Mouse (Mus musculus): ENCODE measurements at regions not wholly inside any gene's neighbourhood (a gene's known extent, or its start where the extent isn't known, plus 50 kb on each side); places are given as distances from the start of the nearest gene placed in this dataset.

DNA sequence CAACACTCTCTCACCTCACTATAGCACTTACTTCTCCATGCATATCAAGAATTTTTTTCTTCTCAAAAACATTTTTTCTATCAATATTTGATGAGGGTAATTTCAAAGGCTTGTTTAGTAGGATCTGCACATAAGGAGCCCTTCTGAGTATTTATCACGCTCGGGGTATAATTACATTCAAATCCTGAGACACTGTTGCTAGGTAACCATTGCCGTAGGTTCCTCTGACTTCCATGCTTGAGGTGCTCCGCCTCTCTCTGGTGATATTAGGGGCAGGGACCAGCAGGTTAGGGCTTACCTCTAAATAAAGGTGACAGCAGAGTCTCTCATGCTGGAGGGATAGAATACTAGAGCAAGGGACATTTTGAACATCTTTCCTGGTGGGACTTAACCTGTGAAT lies 54.4 kb upstream of the 9630041A04Rik start:
- no peak for DNase-seq

DNA sequence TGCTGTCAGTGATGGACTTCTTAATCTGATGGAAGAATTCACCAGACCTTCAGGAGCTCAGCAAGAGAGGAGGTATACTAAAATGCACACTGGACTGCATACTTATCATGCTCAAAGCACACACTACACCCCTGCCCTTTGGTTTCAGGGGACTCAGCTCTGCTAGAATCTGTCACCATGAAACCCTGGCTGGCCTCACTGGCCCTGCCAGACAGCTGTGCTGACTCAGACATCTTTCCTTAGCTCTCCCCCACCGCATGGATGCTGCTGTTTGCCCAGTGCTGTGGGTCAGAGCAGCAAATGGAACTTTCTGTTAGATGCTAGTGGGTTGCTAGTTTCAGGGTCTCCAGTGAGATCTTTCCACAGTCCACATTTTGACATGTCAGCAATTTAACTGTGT lies 64.9 kb upstream of the 9630041A04Rik start:
- DNase-seq: no peak

DNA sequence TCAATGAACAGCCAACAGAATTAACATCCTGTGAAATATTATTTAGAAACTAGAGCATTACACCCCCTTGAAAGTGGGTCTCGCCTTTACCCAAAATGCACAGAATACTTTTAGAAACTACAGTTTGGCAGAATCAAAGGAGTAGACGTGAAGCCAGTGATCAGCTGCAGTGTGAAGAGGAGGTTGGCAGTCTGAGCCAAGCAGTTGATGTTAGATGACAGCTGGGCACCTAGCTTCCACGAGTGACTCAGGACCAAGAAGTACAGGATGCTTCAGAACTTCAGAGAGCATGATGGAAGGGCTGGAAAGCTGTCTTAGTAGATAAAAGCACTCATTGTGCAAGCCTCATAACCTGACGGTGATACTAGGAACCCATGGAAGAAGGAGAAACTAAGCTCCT lies 65.6 kb upstream of the 9630041A04Rik start:
- DNase-seq: no peak

DNA sequence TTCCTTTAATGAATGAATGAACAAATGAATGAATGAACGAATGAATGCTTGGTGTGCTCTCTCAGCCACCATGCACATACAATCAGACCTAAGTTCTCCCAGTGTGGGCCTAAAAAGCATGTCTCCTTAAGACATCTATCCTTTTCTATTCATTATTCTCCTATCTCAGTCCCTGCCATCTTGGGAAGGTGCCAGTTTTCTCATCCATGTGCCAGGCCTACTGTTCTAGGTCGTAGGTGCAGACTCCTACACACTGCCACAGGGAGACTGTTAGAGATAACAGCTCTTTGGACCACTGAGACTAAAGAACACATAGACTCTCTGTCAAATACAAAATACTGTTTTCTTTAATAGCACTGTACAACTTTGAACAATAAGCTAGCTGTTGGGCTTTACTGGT lies 66.2 kb upstream of the 9630041A04Rik start:
- no peak for DNase-seq

DNA sequence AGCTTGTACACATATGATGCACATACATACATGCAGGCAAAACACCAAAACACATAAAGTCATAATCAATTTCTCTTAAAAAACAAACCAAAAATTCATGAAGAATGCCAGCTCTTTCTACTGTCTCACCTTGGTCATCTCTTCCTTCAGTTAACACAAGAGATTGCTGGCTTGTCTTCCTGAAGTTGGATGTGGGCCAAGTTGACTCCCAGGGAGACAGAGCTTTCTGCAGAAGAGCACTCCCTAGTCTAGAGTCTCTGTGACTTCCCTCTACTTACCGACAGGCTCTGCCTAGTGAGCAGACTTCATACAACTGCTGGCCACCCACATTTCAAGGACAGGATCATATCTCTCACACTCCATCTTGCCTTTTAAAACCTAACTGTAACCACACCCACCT lies 70.7 kb upstream of the 9630041A04Rik start:
- no peak for DNase-seq

DNA sequence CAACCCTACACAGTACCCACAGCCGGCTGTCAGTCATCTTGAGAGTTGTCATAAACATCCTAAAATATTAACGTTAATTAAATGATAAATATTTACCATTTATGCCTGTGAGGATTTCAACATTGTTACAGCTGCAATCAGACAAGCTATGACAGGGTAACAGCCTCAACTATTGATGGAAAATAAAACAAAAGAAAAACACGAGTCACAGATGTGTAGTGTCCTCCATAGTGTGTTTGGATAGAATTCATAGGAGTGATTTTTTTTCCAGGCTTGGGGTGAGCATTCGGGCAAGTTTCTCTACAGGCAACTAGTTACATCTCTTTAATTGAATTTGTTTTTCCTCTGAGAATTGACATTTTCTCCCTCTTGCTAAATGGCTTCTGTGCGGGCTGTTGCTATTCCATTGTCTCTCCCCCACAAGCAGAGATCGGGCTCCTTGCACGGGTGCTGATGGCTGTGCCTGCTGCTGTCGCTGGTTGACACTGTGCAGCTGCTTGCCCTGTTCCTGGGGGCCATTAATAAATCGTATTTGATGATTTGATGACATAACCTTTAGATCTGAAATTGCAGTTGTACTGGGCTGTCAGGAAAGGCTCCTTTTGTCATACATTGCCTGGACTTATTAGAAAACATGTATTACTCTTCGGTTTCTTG lies 120.6 kb upstream of the 9630041A04Rik start:
- no peak for DNase-seq

DNA sequence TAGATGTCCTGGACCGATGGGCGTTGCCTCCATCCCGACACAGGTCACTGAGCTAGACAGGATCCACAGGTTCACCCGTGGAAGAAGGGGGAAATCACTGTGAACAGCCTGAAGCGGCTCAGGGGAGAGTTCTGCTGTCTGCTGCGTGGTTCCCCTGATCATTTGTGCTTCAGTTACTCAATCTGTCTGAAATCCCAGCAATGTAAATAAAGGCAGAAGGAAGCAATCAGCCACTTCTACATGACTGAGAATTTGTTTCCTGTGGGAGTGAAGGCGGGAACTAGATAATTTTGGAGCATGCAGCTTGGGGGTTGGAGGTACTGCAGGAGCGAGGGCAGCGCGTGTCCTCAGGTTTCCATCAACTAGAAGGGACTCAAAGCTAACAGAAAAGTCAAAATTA lies 122.3 kb upstream of the 9630041A04Rik start:
- DNase-seq: no peak

DNA sequence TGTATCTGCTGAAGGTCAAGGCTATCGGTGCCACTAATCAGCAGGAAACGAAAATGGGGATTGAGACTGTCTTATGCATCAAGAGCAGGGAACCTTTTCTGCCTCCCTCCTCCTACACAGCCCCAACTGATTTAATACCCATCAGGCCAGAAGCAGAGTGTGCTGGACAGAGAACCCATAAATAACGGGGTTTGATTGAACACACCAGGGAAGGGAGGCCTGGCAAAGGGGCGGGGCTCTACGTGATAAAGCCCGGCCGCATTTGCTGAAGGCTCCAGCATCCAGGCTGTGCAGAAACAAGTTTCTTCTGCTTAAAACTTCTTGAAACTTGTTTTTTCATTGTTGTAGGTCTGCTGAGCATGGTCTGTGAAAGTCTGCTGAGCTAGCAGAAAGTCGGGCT lies 127.4 kb upstream of the 9630041A04Rik start:
- no peak for DNase-seq

DNA sequence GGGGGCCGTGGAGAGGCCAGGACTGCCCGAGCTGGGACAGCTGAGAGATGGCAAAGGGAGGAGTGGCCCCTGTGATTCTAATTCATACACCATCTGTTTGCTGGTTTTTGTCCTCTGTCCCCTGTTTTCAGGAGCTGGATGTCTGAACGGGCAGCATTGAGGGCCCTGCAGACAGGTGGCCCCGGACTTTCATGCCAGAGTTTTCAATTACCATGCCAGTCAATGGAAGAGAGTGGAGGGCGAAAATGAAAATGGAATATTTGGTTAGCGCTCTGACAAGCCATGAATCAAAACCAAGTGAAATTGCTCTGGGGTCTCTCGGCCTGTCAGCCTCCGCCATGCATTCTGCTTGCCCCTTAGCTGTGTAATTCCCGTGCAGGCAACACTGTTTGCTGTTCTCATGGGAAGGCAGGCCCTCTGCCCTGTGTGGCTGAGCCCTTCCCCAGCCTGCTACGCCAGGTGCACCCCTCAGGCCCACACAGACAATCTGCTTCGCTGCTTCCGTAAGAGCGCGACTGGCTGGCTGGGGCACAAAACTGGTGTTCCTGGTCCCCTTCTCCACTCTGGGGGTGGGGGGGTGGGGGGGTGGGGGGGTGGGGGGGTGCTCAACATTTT lies 127.9 kb upstream of the 9630041A04Rik start:
- no peak for DNase-seq

DNA sequence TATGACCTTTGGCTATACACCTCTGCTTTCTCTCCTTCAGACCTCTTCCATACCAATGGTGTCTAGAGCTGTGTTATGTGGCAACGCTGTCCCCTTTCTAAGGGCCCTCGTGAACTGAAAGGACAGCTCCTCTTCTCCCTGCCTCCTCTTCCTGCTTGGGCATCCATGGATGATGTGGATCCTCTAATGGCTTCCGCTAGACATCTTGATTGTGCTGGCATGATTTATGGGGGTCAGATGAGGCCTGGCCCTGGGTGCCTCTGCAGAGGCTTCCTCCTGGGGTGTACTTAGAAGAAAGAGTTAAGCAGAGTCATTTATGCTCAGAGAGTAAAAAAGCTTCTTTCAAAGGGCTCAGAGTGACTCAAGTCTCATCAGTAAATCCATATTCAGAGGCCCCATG lies 131.5 kb upstream of the 9630041A04Rik start:
- no peak for DNase-seq

DNA sequence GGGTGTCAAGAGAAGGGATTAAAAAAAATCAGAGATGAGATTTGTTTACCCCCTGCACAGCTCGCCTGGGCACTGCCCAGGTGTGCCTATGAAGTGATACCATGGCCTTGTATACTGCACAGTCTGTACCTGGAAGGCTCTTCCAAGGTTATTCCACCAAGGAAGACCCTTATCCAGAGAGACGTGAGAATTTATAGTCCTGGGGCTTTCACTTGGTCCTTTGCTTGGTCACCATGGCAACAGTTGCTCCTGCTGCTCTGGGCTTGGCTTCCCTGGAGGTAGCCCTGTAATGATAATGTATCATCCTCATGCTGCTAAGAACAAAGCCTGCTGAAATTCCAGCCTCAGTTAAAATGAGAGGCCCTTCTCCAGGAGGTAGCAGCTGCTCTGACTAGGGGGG lies 143.7 kb upstream of the 9630041A04Rik start:
- no peak for DNase-seq

DNA sequence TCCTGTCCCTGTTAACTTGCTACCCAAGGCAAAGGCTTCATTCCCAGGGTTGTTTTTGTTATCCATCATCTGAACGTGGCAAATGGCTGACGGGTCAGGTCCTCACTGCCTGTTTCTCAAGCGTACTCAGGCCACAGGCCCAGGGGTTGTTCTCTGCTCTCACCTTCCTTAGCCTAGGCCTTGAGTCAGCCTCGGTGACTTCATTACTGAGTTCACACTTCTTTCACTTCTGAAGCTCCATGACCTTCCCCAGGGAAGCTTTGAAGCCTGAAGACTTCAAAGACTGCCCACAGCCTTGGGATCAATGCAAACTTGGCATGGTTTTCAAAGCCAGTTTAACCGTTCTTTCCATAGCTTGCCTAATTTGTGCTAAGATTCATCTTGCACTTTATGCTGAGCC lies 145.3 kb upstream of the 9630041A04Rik start:
- DNase-seq: no peak

DNA sequence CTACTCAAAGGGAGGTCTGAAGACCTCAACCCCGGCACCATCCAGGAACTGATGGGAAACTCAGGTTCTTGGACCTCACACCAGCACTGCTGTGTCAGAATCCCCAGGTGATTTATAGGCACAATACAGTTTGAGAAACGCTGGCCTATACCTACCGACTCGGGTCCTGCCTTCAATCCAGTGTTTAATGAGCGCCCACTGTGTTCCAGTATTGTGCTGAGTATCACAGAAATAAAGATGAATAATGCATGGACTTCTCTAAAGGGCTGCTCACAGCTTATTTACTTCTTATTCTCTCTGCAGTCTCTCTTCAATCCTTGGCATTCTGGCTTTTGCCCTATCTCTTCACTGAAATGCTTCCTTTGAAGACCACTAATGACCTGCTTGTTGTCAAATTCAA lies 146.8 kb upstream of the 9630041A04Rik start:
- no peak for DNase-seq

DNA sequence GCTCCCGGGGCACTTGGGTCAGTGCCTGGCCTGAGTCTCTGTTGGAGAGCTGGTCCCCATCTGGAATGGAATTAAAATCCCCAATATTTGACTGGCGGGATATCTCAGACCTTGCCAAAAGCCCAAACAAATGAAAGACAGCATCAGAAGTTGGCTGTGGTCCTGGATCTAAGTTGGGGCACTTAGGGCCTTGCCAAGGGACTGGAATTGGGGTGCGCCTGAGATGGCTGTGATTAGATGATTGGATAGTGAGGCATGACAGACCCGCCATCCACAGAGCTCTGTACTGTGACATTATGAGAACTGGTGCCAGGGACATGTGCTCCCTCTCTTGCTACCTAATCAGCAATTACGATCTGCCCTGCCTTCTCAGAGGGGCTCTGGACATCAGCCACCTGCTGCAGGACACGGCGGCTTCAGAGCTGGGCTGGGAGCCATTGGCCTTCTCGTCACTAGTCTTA lies 151.0 kb upstream of the 9630041A04Rik start:
- DNase-seq: peak; percentile 27 to 53

DNA sequence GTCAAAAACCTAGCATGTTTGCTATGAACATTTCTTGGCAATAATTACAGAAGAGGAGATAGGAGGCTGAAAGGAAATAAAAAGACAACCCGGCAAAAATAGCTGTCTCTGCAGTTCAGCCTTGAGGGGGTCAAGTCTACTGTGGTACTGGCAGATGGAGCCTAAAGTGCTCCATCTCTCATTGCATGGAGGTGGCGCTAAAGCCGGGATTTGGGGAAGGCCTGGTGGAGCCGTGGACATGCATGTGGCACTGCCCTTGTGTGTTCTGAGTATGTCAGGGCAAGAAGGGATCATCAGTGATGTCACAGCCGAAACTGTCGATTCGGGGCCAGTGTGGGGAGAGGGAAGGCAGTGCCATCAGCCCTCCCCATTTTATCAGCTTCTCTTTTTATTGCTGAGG lies 161.3 kb upstream of the 9630041A04Rik start:
- DNase-seq: no peak

DNA sequence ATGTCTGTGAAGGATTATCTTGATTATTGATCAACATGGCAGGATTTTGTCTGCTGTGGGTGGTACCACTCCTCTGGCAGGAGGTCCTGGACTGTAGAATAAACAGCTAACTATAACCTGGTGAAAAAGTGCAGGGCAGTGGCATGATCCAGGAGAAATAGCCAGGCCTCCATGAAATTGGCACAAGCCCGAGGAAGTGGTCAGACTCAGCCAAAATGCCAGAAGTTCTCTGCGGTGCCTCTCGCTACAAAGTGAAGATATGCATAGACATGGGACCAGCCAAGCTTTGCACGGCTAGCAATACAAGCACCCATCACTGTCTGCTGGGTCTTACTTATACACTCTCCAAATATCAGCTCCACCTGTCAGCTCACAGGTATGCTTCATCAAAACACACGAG lies 167.6 kb upstream of the 9630041A04Rik start:
- DNase-seq: no peak

DNA sequence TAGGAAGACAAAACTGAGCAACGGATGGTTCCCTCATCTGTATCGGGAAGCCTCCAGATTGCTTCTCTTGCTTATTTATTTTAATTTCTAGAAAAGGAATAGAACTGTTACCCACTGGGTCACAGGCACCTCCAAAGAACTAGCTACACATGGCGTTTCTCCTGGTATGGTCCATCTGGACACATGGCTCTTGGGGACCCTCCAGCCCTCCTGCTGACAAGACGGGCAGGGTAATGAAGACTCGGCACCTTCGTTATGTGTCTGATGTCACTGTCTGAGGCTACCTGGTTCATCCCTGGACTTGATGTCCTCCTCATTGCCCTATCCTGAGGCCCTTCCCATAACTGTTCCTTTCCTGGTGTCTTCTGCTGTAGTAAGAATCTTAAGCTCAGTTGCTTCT lies 170.3 kb upstream of the 9630041A04Rik start:
- DNase-seq: no peak

DNA sequence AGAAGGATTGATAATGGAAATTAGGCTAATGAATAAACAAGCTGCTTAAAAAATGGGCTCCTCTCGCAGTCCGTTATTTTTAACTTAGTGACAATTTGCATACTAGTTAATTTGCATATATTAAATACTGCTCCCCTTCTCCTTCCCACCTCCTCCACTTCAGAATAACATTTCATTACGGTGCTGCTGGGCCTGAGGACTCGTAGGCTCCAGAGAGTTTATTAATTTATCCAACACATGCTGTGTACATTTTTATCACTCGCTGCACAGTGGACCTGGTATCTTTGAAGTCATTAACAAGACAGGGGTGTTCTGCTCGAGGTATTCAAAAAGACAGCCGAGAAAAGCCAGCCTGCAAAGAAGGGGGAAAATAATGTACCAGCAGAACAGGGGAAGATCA lies 170.7 kb upstream of the 9630041A04Rik start:
- DNase-seq: no peak

DNA sequence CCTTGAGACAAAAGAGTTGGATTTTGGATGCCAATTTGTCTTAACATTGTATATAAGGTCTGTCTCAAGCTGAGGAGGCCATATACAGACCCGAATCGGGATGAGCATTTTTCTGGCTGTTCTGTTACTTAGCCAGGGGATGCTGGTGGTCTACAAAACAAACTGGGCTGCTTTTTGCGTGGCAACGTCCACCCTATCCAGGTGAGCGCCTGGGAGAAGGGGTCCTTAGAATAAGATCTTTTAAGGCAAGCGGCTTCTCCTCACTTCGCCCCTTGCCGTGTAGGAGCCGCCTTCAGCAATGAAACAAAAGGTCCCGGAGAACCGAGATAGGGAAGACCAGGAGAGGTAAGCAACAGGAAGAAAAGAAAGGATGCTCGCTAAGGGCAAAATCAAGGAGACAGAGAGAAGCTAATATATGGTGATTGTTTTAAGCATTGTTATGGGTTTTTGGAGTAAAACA lies 171.2 kb upstream of the 9630041A04Rik start:
- DNase-seq: no peak

DNA sequence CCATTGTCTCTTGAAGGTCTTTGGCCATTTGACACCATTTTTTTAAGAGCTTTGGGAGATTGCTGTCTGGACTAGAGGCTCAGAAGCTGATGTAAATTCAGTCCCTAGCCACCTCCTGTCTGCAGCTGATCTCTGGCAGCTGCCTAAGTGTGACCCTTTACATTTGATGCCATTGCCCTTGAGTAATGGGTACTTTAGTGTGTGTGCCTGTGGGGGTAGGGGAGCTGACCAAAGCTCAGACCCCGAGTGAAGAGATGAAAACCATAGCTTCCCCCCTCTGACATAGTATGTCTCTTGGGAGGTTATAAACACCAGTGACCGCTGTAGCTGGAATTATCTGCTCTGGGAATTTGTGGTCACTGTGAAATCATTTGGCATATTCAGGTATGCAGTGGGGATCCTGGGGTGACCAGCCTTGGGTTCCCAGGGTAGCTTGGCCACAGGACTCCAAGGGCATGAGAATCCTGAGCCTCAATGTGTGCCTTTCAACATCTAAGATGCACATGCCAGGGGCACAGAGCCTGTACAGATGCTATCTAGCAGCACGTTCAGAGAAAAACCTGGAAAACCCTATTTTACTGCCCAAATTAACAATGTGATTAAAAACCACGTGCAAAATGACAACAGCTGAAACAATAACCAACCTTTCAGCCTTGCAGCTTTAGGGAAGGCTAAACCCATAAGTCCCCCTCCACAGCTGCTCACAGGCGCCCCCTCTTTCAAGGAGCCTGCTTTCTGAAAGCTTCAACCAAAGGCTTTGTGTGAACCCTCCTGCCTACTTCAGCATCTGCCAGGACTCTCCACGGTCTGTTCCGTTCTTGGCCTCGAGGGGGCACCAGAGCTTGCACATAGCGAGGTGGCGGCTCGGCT lies 171.9 kb upstream of the 9630041A04Rik start:
- peak; percentile 45 to 51 for DNase-seq

DNA sequence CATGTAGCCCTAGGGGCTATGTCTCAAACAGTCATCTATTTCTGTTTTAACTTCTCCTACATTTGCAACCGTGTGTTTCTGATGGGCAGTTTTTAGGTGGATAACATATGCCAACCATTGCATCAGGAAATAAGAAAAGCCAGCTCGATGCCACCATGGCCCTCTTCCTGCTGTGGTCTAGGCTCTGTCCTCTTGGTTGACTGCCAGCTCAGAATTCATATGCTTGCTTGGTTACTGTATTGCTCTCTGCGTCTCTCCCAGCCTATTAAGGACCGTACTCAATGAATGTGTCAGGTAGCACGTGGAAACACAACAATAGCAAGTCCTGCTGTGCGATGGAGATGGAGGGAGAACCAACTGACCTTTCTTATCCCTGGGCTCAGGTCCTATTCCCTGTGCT lies 174.4 kb upstream of the 9630041A04Rik start:
- no peak for DNase-seq

DNA sequence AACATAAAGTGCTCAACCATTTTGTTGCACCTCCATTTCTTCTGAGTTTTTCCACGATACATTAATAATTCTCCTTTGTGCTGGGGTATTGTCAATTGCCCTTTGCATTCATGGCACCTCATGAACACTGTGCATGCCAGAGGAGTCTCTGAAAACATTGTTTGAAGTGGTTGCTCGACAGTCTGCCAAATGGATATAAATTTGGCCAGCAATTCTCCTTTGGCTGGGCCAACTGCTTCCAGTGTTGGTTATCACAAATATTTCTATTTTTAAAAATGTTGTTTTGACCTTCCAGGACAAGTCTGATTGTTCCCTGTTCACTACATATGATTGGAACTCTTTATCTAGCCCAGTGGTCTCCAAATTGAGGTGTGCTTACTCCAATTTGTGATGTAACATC lies 184.1 kb upstream of the 9630041A04Rik start:
- DNase-seq: no peak

DNA sequence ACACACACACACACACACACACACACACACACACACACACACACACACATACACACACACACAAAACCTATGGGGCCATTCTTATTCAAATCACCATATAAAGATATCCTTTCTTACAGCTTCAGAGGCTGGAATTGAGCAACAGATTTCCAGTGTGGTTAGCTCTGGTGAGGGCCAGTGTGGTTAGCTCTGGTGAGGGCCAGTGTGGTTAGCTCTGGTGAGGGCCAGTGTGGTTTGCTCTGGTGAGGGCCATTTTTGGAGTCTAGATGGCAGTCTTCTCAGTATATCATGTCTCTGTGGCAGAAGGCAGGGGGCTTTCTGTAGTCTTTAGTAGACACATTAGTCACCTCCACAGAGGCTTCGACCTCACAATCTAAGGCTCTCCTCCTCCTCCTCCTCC lies 191.5 kb upstream of the 9630041A04Rik start:
- no peak for DNase-seq

DNA sequence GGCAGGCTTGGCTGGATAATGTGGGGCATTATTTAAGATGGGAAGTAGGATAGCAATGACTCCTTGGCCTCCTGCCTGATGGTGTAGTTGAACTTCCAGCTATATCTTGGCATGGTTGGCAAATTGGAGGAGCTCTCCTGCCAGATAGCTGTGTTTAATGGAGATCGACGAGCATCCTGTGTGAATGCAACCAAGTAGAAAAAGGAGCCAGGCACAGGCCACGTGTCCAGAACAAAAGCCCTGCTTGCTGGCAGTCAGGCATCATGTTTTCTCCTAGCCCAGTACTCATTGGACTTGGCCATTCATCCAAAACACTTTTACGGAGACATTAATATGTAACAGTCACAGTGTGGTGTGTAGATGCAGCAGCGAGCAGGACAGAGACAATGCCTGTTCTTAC lies 211.8 kb upstream of the 9630041A04Rik start:
- DNase-seq: no peak

Measured in lung, adult 18-20 months (tissue).